Mouse (Mus musculus): ENCODE data around the gene Ninj2. TPM values are rescaled to one million over a fixed set of nuclear protein-coding genes. Genes with fewer than 3 reads are reported as not detected.

Ninj2 gene
- polyA plus RNA-seq, 1 experiment: not detected

GRCm38 (mm10) chr6:120164765-120165164 is 71.6 kb downstream of the Ninj2 start:
- no peaks in the 10 kb centered on the region for H3K36me3 ChIP-seq (replicated peaks; ENCODE audit: low read length)
- peaks cover 25% of the 10 kb centered on the region for H3K27me3 ChIP-seq (replicated peaks)
- H3K9me3 ChIP-seq: no peaks in the 10 kb centered on the region

DNA sequence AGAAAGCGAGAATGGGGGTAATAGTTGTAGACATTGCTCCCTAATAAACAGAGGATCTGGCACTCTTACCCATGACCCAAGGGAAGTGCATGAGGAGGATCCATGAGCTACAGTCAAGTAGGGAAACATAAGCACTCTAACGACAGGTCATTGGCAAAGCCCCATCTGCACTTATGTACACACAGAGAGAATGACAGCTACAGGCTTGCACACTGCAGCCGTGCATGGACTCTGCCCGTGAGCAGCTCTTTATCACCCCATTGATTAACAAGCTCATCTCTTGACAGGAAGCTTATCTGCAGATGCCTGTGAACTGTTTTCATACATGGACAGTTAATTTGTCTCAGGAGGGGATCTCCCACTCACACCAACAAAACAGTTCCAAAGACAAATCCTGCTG is 74.4 kb downstream of the Ninj2 start:
- H3K27me3 ChIP-seq (replicated peaks): peaks cover 40% of the 10 kb centered on the region
- H3K4me3 ChIP-seq (replicated peaks): no peak overlapping the region
- no peak for TF ChIP-seq GATA1 (IDR thresholded peaks at IDR 0.05; ENCODE audit: borderline replicate concordance, low read length)
- TF ChIP-seq FLI1 (IDR thresholded peaks at IDR 0.05; ENCODE audit: low read length): no peak
- peaks cover 20% of the 10 kb centered on the region for H3K4me1 ChIP-seq
- H3K36me3 ChIP-seq (replicated peaks; ENCODE audit: low read length): no peaks in the 10 kb centered on the region
- H3K9me3 ChIP-seq: no peaks in the 10 kb centered on the region

More at GRCm38 (mm10) chr6:120164765-120165164, 71.6 kb downstream of the Ninj2 start:
- TF ChIP-seq GATA1 (IDR thresholded peaks at IDR 0.05; ENCODE audit: borderline replicate concordance, low read length) (no peak), FLI1 (IDR thresholded peaks at IDR 0.05; ENCODE audit: low read length) (no peak)
- H3K4me1 ChIP-seq: peaks cover 17% of the 10 kb centered on the region
- H3K4me3 ChIP-seq (replicated peaks): no peak overlapping the region

GRCm38 (mm10) chr6:120172294-120173017 is 79.3 kb downstream of the Ninj2 start:
- peaks cover 42% of the 10 kb centered on the region for H3K4me1 ChIP-seq
- TF ChIP-seq GATA1 (IDR thresholded peaks at IDR 0.05; ENCODE audit: borderline replicate concordance, low read length): no peak
- TF ChIP-seq FLI1 (IDR thresholded peaks at IDR 0.05; ENCODE audit: low read length): no peak
- peaks cover 29% of the 10 kb centered on the region for H3K27me3 ChIP-seq (replicated peaks)
- no peaks in the 10 kb centered on the region for H3K36me3 ChIP-seq (replicated peaks; ENCODE audit: low read length)
- H3K4me3 ChIP-seq (replicated peaks): no peak overlapping the region
- H3K9me3 ChIP-seq: no peaks in the 10 kb centered on the region

DNA sequence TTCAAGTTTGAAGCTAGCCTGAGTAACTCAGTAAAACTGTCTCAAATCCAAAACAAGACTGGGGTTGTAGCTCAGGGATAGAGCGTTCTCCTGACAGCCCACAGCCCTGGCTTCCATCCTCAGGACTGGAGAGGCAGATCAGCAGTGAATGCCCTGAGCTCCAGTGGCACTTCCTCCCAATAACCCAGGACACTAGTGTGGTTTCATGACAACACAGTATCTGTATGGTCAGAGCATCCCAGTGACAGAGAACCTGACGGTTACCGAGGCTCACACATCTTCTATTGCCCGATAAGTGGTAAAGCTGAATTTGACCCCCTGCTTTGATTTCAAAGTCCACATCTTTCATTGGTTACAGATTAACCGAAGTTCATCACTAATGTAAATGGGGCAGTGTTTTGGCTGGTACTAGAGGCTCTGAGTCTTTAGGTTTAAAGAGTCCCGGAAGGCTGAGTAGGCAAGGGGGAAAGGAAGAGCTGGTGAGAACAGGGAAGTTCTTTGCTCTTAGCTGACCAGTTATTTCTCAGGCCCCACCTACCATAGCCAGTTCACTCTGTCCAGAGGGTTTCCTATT is 81.0 kb downstream of the Ninj2 start:
- H3K36me3 ChIP-seq (replicated peaks; ENCODE audit: low read length): no peaks in the 10 kb centered on the region
- peaks cover 21% of the 10 kb centered on the region for H3K27me3 ChIP-seq (replicated peaks)
- no peaks in the 10 kb centered on the region for H3K9me3 ChIP-seq
- peaks cover 36% of the 10 kb centered on the region for H3K4me1 ChIP-seq
- peak overlapping the region; percentile 65 for H3K4me3 ChIP-seq (replicated peaks)
- TF ChIP-seq GATA1 (IDR thresholded peaks at IDR 0.05; ENCODE audit: borderline replicate concordance, low read length) (no peak), FLI1 (IDR thresholded peaks at IDR 0.05; ENCODE audit: low read length) (no peak)

DNA sequence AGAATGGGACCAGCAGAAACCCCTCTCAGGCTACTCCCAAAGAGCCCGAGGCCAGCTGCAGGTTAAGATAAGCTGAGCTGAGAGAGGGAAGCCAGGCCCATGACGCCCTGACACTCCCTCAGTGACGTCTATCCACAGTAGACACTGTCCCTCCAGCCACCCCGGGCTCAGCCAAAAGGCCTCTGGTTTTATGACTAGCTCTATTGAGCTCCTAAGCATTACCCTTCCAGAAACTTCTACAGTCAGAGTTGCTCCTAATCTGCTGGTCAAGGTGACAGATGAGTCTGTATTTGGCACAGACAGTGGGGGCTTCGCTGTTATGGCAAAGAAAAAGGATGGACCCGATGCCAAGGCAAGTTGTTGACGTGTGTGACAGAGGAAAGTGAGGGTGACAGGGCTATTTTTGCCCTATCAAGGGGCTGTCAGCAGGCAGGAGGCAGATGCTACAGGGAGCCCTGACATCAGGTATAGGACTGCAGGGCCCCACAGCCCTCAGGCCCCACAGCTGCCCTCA is 81.5 kb downstream of the Ninj2 start:
- Histone ChIP-seq H3K27me3 (replicated peaks) (peaks cover 17% of the 10 kb centered on the region), H3K4me3 (replicated peaks) (peak overlapping the region; percentile 79), H3K9me3 (no peaks in the 10 kb centered on the region), H3K4me1 (peaks cover 41% of the 10 kb centered on the region), H3K36me3 (replicated peaks; ENCODE audit: low read length) (no peaks in the 10 kb centered on the region)
- TF ChIP-seq GATA1 (IDR thresholded peaks at IDR 0.05; ENCODE audit: borderline replicate concordance, low read length): no peak

DNA sequence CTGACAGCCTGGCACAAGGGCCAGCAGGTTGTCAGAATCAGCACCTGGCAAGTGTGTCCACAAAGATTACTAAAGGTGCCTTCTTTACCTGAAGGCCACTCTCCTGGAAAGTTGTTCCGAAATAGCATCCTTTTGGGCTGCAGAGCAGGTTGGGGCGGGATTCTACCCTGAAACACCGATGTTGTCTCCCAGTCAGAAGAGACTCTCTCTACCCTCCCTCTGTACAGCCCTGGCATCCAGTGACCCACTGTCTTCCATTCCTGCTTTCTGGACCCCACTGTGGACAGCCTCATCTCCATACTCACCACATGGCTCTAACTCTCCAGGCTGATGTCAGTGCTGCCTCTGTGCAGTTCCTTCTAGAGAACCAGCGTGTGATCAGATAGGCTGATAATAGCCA is 82.5 kb downstream of the Ninj2 start:
- Histone ChIP-seq H3K4me3 (replicated peaks) (no peak overlapping the region), H3K4me1 (peaks cover 44% of the 10 kb centered on the region), H3K36me3 (replicated peaks; ENCODE audit: low read length) (no peaks in the 10 kb centered on the region), H3K27me3 (replicated peaks) (peaks cover 10% of the 10 kb centered on the region), H3K9me3 (no peaks in the 10 kb centered on the region)
- TF ChIP-seq FLI1 (IDR thresholded peaks at IDR 0.05; ENCODE audit: low read length): no peak
- TF ChIP-seq GATA1 (IDR thresholded peaks at IDR 0.05; ENCODE audit: borderline replicate concordance, low read length): no peak

- Histone ChIP-seq H3K36me3 (replicated peaks; ENCODE audit: low read length) (no peaks in the 10 kb centered on the region), H3K4me3 (replicated peaks) (no peak overlapping the region), H3K4me1 (peaks cover 33% of the 10 kb centered on the region), H3K9me3 (no peaks in the 10 kb centered on the region), H3K27me3 (replicated peaks) (peaks cover 2% of the 10 kb centered on the region)
- TF ChIP-seq FLI1 (IDR thresholded peaks at IDR 0.05; ENCODE audit: low read length) (no peak), GATA1 (IDR thresholded peaks at IDR 0.05; ENCODE audit: borderline replicate concordance, low read length) (no peak)
Observed at GRCm38 (mm10) chr6:120179044-120179755, 86.0 kb downstream of the Ninj2 start.

GRCm38 (mm10) chr6:120179756-120180206 is 86.6 kb downstream of the Ninj2 start:
- TF ChIP-seq FLI1 (IDR thresholded peaks at IDR 0.05; ENCODE audit: low read length) (no peak), GATA1 (IDR thresholded peaks at IDR 0.05; ENCODE audit: borderline replicate concordance, low read length) (no peak)
- no peak overlapping the region for H3K4me3 ChIP-seq (replicated peaks)
- no peaks in the 10 kb centered on the region; the same call in 1 of the 2 replicates for H3K9me3 ChIP-seq
- H3K27me3 ChIP-seq (replicated peaks): peaks cover 2% of the 10 kb centered on the region
- no peaks in the 10 kb centered on the region for H3K36me3 ChIP-seq (replicated peaks; ENCODE audit: low read length)
- H3K4me1 ChIP-seq: peaks cover 27% of the 10 kb centered on the region

DNA sequence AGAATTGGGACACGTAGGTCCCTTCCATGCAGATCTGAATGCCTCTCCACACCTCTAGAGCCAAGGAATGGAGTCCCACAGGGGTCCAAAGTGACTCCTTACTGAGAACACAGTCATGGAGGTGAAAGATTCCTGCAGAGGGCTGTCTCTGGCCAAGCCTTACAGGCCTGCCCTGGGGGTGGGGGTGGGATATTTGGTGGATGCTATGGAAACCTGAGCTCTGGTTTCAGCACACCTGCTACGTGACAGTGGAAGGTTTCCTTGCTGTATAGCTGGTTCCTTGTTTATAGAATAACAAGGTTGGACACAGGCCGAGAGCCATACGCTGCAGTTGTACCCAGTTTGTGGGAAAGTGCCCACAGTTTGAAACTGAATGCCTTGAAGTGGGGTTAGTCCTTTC is 87.3 kb downstream of the Ninj2 start:
- peaks cover 2% of the 10 kb centered on the region for H3K27me3 ChIP-seq (replicated peaks)
- TF ChIP-seq FLI1 (IDR thresholded peaks at IDR 0.05; ENCODE audit: low read length) (no peak), GATA1 (IDR thresholded peaks at IDR 0.05; ENCODE audit: borderline replicate concordance, low read length) (no peak)
- H3K36me3 ChIP-seq (replicated peaks; ENCODE audit: low read length): no peaks in the 10 kb centered on the region
- H3K9me3 ChIP-seq: no peaks in the 10 kb centered on the region; the same call in 1 of the 2 replicates
- H3K4me3 ChIP-seq (replicated peaks): no peak overlapping the region
- H3K4me1 ChIP-seq: peaks cover 22% of the 10 kb centered on the region

Measured in megakaryocyte, embryonic 14.5 days (primary cell).